Mouse (Mus musculus) liver, embryonic 12.5 days (tissue): ENCODE measurements at regions not wholly inside any gene's neighbourhood (a gene's known extent, or its start where the extent isn't known, plus 50 kb on each side); places are given as distances from the start of the nearest gene placed in this dataset.

Experiments
- ATAC-seq: fragments of 200-750 bp; cut with Nextera tagmentation; 2 replicates; pipeline ENCODE4 v1.8.0; 2017; ENCODE audit warnings: moderate number of reproducible peaks, mild to moderate bottlenecking, moderate library complexity
- H3K27ac ChIP-seq: fragments of 300-500 bp; sonication (generic); 2 replicates; pipeline ENCODE4 v1.5.1; 2016; ENCODE audit warnings: mild to moderate bottlenecking
- H3K27me3 ChIP-seq: fragments of 300-500 bp; sonication (generic); replicated peaks from 2 replicates; pipeline ENCODE4 v1.6.1; 2016; ENCODE audit warnings: mild to moderate bottlenecking, moderate library complexity
- H3K36me3 ChIP-seq: fragments of 300-500 bp; sonication (generic); 2 replicates; pipeline ENCODE4 v1.6.1; 2016; ENCODE audit warnings: mild to moderate bottlenecking, moderate library complexity
- H3K4me1 ChIP-seq: fragments of 300-500 bp; sonication (generic); 2 replicates; pipeline ENCODE4 v1.6.1; 2016
- H3K4me2 ChIP-seq: fragments of 300-500 bp; sonication (generic); 2 replicates; pipeline ENCODE4 v1.6.1; 2016; ENCODE audit warnings: mild to moderate bottlenecking, moderate library complexity
- H3K4me3 ChIP-seq: fragments of 300-500 bp; sonication (generic); 2 replicates; pipeline ENCODE4 v1.5.1; 2016; ENCODE audit warnings: mild to moderate bottlenecking, moderate library complexity
- H3K9ac ChIP-seq: fragments of 300-500 bp; sonication (generic); 2 replicates; pipeline ENCODE4 v1.6.1; 2016; ENCODE audit warnings: mild to moderate bottlenecking, moderate library complexity
- H3K9me3 ChIP-seq: fragments of 300-500 bp; sonication (generic); replicated peaks from 2 replicates; pipeline ENCODE4 v1.6.1; 2016; ENCODE audit warnings: mild to moderate bottlenecking, moderate library complexity
- WGBS: fragments of 180-500 bp; shearing (Covaris S2); methylation state at CpG from one replicate; pipeline ENCODE4 v1.1.7; 2016; ENCODE audit not compliant: insufficient replicate concordance; 5-methylcytosine and 5-hydroxymethylcytosine counted together

- no peaks in the 10 kb centered on the region for H3K9me3 ChIP-seq
- WGBS: 64% methylated on average over 8 of the region's 8 CpGs
- no peaks in the 10 kb centered on the region for H3K4me1 ChIP-seq
- no peaks in the 10 kb centered on the region for H3K36me3 ChIP-seq
- no peak overlapping the region for H3K9ac ChIP-seq
- H3K4me2 ChIP-seq: no peak overlapping the region
- no peak overlapping the region for H3K4me3 ChIP-seq
- no peak for ATAC-seq
- H3K27ac ChIP-seq: no peak overlapping the region
- no peaks in the 10 kb centered on the region for H3K27me3 ChIP-seq
Observed at GRCm38 (mm10) chr4:81579389-81580110, 136.9 kb upstream of the Mpdz start.

GRCm38 (mm10) chr4:81578981-81579380 is 136.4 kb upstream of the Mpdz start:
- Histone ChIP-seq H3K9ac (no peak overlapping the region), H3K36me3 (no peaks in the 10 kb centered on the region), H3K4me2 (no peak overlapping the region), H3K4me3 (no peak overlapping the region), H3K27ac (no peak overlapping the region), H3K4me1 (no peaks in the 10 kb centered on the region), H3K9me3 (no peaks in the 10 kb centered on the region), H3K27me3 (no peaks in the 10 kb centered on the region)
- ATAC-seq: no peak
- 58% methylated on average over 6 of the region's 6 CpGs for WGBS

GRCm38 (mm10) chr4:81573771-81574170 is 131.2 kb upstream of the Mpdz start:
- H3K9me3 ChIP-seq: no peaks in the 10 kb centered on the region
- no peak overlapping the region for H3K4me2 ChIP-seq
- no peak overlapping the region for H3K9ac ChIP-seq
- ATAC-seq: no peak
- no peaks in the 10 kb centered on the region for H3K4me1 ChIP-seq
- WGBS: 56% methylated on average over 5 of the region's 5 CpGs
- H3K4me3 ChIP-seq: no peak overlapping the region
- H3K36me3 ChIP-seq: no peaks in the 10 kb centered on the region
- H3K27me3 ChIP-seq: no peaks in the 10 kb centered on the region
- no peak overlapping the region for H3K27ac ChIP-seq

- H3K27me3 ChIP-seq: no peaks in the 10 kb centered on the region
- no peaks in the 10 kb centered on the region for H3K9me3 ChIP-seq
- H3K4me3 ChIP-seq: no peak overlapping the region
- H3K9ac ChIP-seq: no peak overlapping the region
- no peaks in the 10 kb centered on the region for H3K4me1 ChIP-seq
- no peak overlapping the region for H3K27ac ChIP-seq
- no peak for ATAC-seq
- 48% methylated on average over 4 of the region's 4 CpGs for WGBS
- H3K36me3 ChIP-seq: no peaks in the 10 kb centered on the region
- H3K4me2 ChIP-seq: no peak overlapping the region
Observed at GRCm38 (mm10) chr4:81570736-81571135, 128.1 kb upstream of the Mpdz start.

GRCm38 (mm10) chr4:81569531-81569930 is 126.9 kb upstream of the Mpdz start:
- H3K9ac ChIP-seq: no peak overlapping the region
- no peaks in the 10 kb centered on the region for H3K27me3 ChIP-seq
- H3K9me3 ChIP-seq: no peaks in the 10 kb centered on the region
- no peaks in the 10 kb centered on the region for H3K36me3 ChIP-seq
- WGBS: 75% methylated on average over 3 of the region's 3 CpGs
- no peaks in the 10 kb centered on the region for H3K4me1 ChIP-seq
- no peak for ATAC-seq
- no peak overlapping the region for H3K4me2 ChIP-seq
- no peak overlapping the region for H3K27ac ChIP-seq
- no peak overlapping the region for H3K4me3 ChIP-seq

GRCm38 (mm10) chr4:81568404-81568803 is 125.8 kb upstream of the Mpdz start:
- Histone ChIP-seq H3K9me3 (no peaks in the 10 kb centered on the region), H3K4me3 (no peak overlapping the region), H3K36me3 (no peaks in the 10 kb centered on the region), H3K9ac (no peak overlapping the region), H3K4me1 (no peaks in the 10 kb centered on the region), H3K4me2 (no peak overlapping the region), H3K27me3 (no peaks in the 10 kb centered on the region), H3K27ac (no peak overlapping the region)
- no peak for ATAC-seq
- WGBS: 74% methylated on average over 6 of the region's 6 CpGs

- WGBS: 48% methylated on average over 5 of the region's 5 CpGs
- Histone ChIP-seq H3K36me3 (no peaks in the 10 kb centered on the region), H3K27ac (no peak overlapping the region), H3K4me3 (no peak overlapping the region), H3K4me2 (no peak overlapping the region), H3K4me1 (no peaks in the 10 kb centered on the region), H3K9ac (no peak overlapping the region), H3K9me3 (no peaks in the 10 kb centered on the region), H3K27me3 (no peaks in the 10 kb centered on the region)
- no peak for ATAC-seq
Observed at GRCm38 (mm10) chr4:81567928-81568327, 125.3 kb upstream of the Mpdz start.

- Histone ChIP-seq H3K36me3 (no peaks in the 10 kb centered on the region), H3K9me3 (no peaks in the 10 kb centered on the region), H3K4me2 (no peak overlapping the region), H3K4me3 (no peak overlapping the region), H3K4me1 (no peaks in the 10 kb centered on the region), H3K27me3 (no peaks in the 10 kb centered on the region), H3K27ac (no peak overlapping the region), H3K9ac (no peak overlapping the region)
- ATAC-seq: no peak
- WGBS: 83% methylated on average over 11 of the region's 11 CpGs
Observed at GRCm38 (mm10) chr4:81566526-81566925, 123.9 kb upstream of the Mpdz start.

- Histone ChIP-seq H3K27me3 (no peaks in the 10 kb centered on the region), H3K27ac (no peak overlapping the region)
- 75% methylated on average over 21 of the region's 21 CpGs for WGBS
Observed at GRCm38 (mm10) chr4:81565422-81566395, 123.1 kb upstream of the Mpdz start.

GRCm38 (mm10) chr4:81564446-81564845 is 121.8 kb upstream of the Mpdz start:
- no peak overlapping the region for H3K9ac ChIP-seq
- no peak overlapping the region for H3K4me3 ChIP-seq
- no peak overlapping the region for H3K4me2 ChIP-seq
- no peaks in the 10 kb centered on the region for H3K9me3 ChIP-seq
- no peaks in the 10 kb centered on the region for H3K36me3 ChIP-seq
- no peaks in the 10 kb centered on the region for H3K4me1 ChIP-seq
- ATAC-seq: no peak
- 6% methylated on average over 6 of the region's 6 CpGs for WGBS
- H3K27me3 ChIP-seq: no peaks in the 10 kb centered on the region
- H3K27ac ChIP-seq: no peak overlapping the region

More at GRCm38 (mm10) chr4:81565422-81566395, 123.1 kb upstream of the Mpdz start:
- ATAC-seq: no peak
- Histone ChIP-seq H3K9ac (no peak overlapping the region), H3K36me3 (no peaks in the 10 kb centered on the region), H3K4me2 (no peak overlapping the region), H3K4me3 (no peak overlapping the region), H3K4me1 (no peaks in the 10 kb centered on the region), H3K9me3 (no peaks in the 10 kb centered on the region)

- no peak overlapping the region for H3K4me3 ChIP-seq
- H3K9ac ChIP-seq: no peak overlapping the region
- H3K27ac ChIP-seq: no peak overlapping the region
- H3K9me3 ChIP-seq: no peaks in the 10 kb centered on the region
- no peaks in the 10 kb centered on the region for H3K27me3 ChIP-seq
- no peak overlapping the region for H3K4me2 ChIP-seq
- H3K36me3 ChIP-seq: no peaks in the 10 kb centered on the region
- no peaks in the 10 kb centered on the region for H3K4me1 ChIP-seq
- ATAC-seq: no peak
- 40% methylated on average over 10 of the region's 10 CpGs for WGBS
Observed at GRCm38 (mm10) chr4:81563574-81563973, 121.0 kb upstream of the Mpdz start.

- H3K4me3 ChIP-seq: no peak overlapping the region
- H3K36me3 ChIP-seq: no peaks in the 10 kb centered on the region
- no peaks in the 10 kb centered on the region for H3K27me3 ChIP-seq
- H3K9me3 ChIP-seq: no peaks in the 10 kb centered on the region
- WGBS: 64% methylated on average over 4 of the region's 4 CpGs
- ATAC-seq: no peak
- no peaks in the 10 kb centered on the region for H3K4me1 ChIP-seq
- no peak overlapping the region for H3K27ac ChIP-seq
- H3K9ac ChIP-seq: no peak overlapping the region
- no peak overlapping the region for H3K4me2 ChIP-seq
Observed at GRCm38 (mm10) chr4:81561453-81561852, 118.8 kb upstream of the Mpdz start.
